Mouse (Mus musculus) C2C12 (cell line): ENCODE results near the gene Gpx1.

Experiments
- CTCF ChIP-seq: IDR thresholded peaks from one replicate; pipeline ENCODE4 v1.5.1; 2011; ENCODE audit not compliant: control insufficient read depth, insufficient read depth, insufficient read length
- MAX ChIP-seq: IDR thresholded peaks from one replicate; pipeline ENCODE4 v1.6.1; 2011; ENCODE audit warnings: mild to moderate bottlenecking, control low read depth

DNA sequence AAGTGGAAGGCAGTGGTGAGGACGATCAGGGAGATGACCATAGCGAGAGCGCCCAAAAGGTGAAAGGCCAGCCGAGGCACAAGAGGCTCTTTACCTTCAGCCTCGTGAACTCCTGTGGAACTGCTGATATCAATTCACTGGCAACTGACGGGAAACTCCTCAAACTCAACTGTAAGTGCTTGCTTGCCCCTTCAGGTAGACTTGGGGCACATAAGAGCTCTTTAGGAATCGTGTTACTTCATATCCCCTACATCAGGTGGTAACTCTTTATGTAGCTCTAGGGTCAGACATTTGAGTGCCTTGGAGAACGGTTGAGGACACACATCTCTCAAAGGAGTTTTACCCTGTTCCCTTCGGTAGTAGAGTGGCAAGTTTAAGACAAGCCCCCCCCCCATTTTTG is 42.7 kb downstream of the Gpx1 start:
- TF ChIP-seq CTCF = no peak
- no peak for TF ChIP-seq MAX
